Mouse (Mus musculus) heart, embryonic 15.5 days (tissue): ENCODE measurements around the gene Specc1l. TPM values are rescaled to one million over a fixed set of nuclear protein-coding genes. Genes with fewer than 3 reads are reported as not detected.
"Not testable (repeated sequence)": the region's sequence is repeated elsewhere in the genome, so short reads cannot be mapped to it uniquely, and the experiment has no call there.

Source experiments
- ATAC-seq: fragments of 200-750 bp; cut with Nextera tagmentation; replicated peaks from 2 replicates; pipeline ENCODE4 v1.8.0; 2017; ENCODE audit warnings: low read depth, moderate TSS enrichment; ENCODE audit not compliant: insufficient number of reproducible peaks, insufficient read depth, low FRiP score
- H3K27ac ChIP-seq: fragments of 300-500 bp; sonication (generic); 2 replicates; pipeline ENCODE4 v1.5.1; 2015; ENCODE audit warnings: mild to moderate bottlenecking, inconsistent platforms
- H3K27me3 ChIP-seq: fragments of 300-500 bp; sonication (generic); 2 replicates; pipeline ENCODE4 v1.6.1; 2015; ENCODE audit warnings: inconsistent platforms
- H3K36me3 ChIP-seq: fragments of 300-500 bp; sonication (generic); 2 replicates; pipeline ENCODE4 v1.6.1; 2015; ENCODE audit warnings: mild to moderate bottlenecking, inconsistent platforms
- H3K4me1 ChIP-seq: fragments of 300-500 bp; sonication (generic); replicated peaks from 2 replicates; pipeline ENCODE4 v1.6.1; 2015; ENCODE audit warnings: inconsistent platforms
- H3K4me2 ChIP-seq: fragments of 300-500 bp; sonication (generic); 2 replicates; pipeline ENCODE4 v1.6.1; 2015; ENCODE audit warnings: inconsistent platforms, mild to moderate bottlenecking, moderate library complexity
- H3K4me3 ChIP-seq: fragments of 300-500 bp; sonication (generic); 2 replicates; pipeline ENCODE4 v1.5.1; 2015; ENCODE audit warnings: mild to moderate bottlenecking, inconsistent platforms
- H3K9ac ChIP-seq: fragments of 300-500 bp; sonication (generic); 2 replicates; pipeline ENCODE4 v1.6.1; 2015; ENCODE audit warnings: mild to moderate bottlenecking, inconsistent platforms
- H3K9me3 ChIP-seq: fragments of 300-500 bp; sonication (generic); replicated peaks from 2 replicates; pipeline ENCODE4 v1.6.1; 2016; ENCODE audit warnings: inconsistent platforms
- WGBS: fragments of 180-500 bp; shearing (Covaris S2); methylation state at CpG from one replicate; pipeline ENCODE4 v1.1.7; 2015; ENCODE audit warnings: mixed read lengths; 5-methylcytosine and 5-hydroxymethylcytosine counted together
- polyA plus RNA-seq: library from polyadenylated mRNA; unstranded; fragments of >200 nt; fragmentation: Nextera tagmentation; extraction: Ambion mirVana; gene quantifications from 2 replicates; pipeline ENCODE4 v1.2.1, GENCODE M21; 2015

Gene Specc1l
- polyA plus RNA-seq, 1 experiment from 2014 or later = 19.4 TPM

DNA sequence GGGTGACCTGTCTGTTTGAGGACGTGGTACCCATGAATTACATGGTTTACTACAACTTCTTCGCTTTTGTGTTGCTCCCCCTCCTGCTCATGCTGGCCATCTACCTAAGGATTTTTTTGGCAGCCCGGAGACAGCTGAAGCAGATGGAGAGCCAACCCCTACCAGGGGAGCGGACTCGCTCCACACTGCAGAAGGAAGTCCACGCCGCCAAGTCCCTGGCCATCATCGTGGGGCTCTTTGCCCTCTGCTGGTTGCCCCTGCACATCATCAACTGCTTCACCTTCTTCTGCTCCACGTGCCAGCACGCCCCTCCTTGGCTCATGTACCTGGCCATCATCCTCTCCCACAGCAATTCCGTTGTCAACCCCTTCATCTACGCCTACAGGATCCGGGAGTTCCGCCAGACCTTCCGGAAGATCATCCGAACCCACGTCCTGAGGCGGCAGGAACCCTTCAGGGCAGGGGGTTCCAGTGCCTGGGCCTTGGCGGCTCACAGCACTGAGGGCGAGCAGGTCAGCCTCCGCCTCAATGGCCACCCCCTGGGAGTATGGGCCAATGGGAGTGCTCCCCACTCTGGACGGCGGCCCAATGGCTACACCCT is 121.4 kb downstream of the Specc1l start:
- no peak for ATAC-seq
- H3K4me3 ChIP-seq = no peak overlapping the region
- WGBS = 88% methylated on average over 23 of the region's 23 CpGs
- H3K4me2 ChIP-seq = no peak overlapping the region
- H3K27ac ChIP-seq = no peak overlapping the region
- peaks cover 11% of the 10 kb centered on the region; the same call in 1 of the 2 replicates for H3K4me1 ChIP-seq
- H3K27me3 ChIP-seq = no peaks in the 10 kb centered on the region
- H3K9me3 ChIP-seq = no peaks in the 10 kb centered on the region
- no peak overlapping the region for H3K9ac ChIP-seq
- H3K36me3 ChIP-seq = no peaks in the 10 kb centered on the region

DNA sequence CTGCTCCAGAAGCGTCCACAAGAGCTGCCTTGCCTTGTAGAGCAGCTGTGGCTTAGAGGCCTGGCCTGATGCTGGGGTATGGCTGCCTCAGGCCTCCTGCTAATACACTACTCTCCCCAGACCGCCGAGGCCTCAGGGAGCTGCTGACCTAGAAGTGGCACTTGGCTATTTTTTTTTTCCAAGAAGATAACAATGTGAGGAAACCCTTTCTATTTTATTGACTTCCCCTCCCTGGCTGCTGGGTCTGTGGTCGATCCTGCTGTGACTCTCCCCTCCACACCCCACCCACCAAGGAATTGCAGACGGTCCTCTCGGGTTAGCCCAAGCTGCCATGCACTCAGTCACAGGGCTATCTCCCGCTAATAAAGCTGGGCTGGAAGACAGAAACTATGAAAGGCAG is 122.3 kb downstream of the Specc1l start:
- 0 out of 2 replicates have a peak, but pooled peaks have one; percentile 32 for ATAC-seq
- Histone ChIP-seq H3K4me3 (no peak overlapping the region), H3K4me1 (peaks cover 11% of the 10 kb centered on the region; the same call in 1 of the 2 replicates), H3K27ac (no peak overlapping the region), H3K27me3 (no peaks in the 10 kb centered on the region), H3K9me3 (no peaks in the 10 kb centered on the region), H3K4me2 (no peak overlapping the region), H3K36me3 (no peaks in the 10 kb centered on the region), H3K9ac (no peak overlapping the region)
- WGBS = 43% methylated on average over 7 of the region's 7 CpGs

DNA sequence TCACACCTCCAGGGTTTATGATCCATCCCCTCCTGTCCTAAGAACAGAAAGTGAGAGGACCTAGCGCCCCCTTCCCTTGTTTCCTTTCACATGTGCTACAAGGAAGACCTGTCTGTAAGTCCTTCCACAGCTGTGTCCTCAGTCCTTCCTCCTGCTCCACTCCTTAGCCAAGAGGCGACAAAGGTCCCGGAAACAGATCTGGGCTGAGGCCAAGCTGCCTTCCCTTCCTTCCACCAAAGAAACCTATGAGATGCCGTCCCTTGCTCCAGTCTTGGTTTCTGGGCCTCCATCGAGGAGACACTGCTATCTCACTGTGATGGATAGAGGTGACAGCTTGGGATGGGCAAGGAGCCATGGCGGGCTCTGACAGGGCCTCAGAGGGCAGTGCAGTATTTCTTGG is 123.2 kb downstream of the Specc1l start:
- 71% methylated on average over 6 of the region's 6 CpGs for WGBS
- no peak for ATAC-seq

DNA sequence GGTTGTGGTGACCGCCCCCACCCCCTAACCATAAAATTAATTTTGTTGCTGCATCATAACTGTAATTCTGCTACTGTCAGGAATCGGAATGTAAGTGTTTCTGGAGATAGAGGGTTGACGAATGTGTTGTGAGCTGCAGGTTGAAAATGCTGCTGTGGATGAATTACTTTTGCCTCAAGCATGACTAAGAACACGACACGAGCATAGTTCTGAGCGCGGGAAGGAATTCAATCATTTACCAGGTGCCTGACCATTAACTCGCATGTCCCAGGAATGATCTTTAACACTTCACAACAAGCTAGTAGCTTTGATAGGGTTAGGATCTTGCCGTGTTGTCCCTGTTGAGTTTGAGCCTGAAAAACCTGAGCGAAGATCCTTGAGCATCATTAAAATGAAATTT is 125.4 kb downstream of the Specc1l start:
- H3K27me3 ChIP-seq = no peaks in the 10 kb centered on the region
- H3K9me3 ChIP-seq = no peaks in the 10 kb centered on the region
- no peak overlapping the region for H3K4me2 ChIP-seq
- no peak overlapping the region for H3K9ac ChIP-seq
- H3K4me1 ChIP-seq = peaks cover 11% of the 10 kb centered on the region; the same call in 1 of the 2 replicates
- no peak for ATAC-seq
- H3K27ac ChIP-seq = no peak overlapping the region
- no peak overlapping the region for H3K4me3 ChIP-seq
- no peaks in the 10 kb centered on the region for H3K36me3 ChIP-seq
- WGBS = 82% methylated on average over 10 of the region's 10 CpGs

More for the DNA sequence above, 123.2 kb downstream of the Specc1l start:
- no peak overlapping the region for H3K27ac ChIP-seq
- H3K4me2 ChIP-seq = no peak overlapping the region
- H3K4me1 ChIP-seq = peaks cover 11% of the 10 kb centered on the region; the same call in 1 of the 2 replicates
- no peaks in the 10 kb centered on the region for H3K9me3 ChIP-seq
- H3K36me3 ChIP-seq = no peaks in the 10 kb centered on the region
- H3K4me3 ChIP-seq = no peak overlapping the region
- H3K27me3 ChIP-seq = no peaks in the 10 kb centered on the region
- H3K9ac ChIP-seq = no peak overlapping the region

DNA sequence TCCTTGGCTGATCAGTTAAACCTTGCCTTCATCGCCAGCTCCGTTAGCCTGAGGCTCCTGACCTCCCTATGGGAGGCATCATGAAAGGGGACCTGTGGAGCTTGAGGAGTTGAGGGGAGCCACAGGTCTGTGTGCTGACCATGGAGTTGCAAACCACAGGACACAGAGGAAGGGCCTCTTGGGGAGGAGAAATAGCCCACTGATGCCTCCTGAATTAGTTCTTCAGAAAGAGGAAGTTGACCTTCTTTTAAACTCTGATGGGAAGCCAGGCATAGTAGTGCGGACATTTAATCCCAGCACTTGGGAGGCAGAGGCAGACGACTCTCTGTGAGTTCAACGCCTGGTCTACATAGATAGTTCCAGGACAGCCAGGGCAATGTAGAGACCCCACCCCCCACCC is 127.0 kb downstream of the Specc1l start:
- Histone ChIP-seq H3K4me2 (no peak overlapping the region), H3K27ac (no peak overlapping the region), H3K9ac (no peak overlapping the region), H3K9me3 (no peaks in the 10 kb centered on the region), H3K4me1 (peaks cover 6% of the 10 kb centered on the region; the same call in 1 of the 2 replicates), H3K36me3 (no peaks in the 10 kb centered on the region), H3K4me3 (no peak overlapping the region), H3K27me3 (no peaks in the 10 kb centered on the region)
- no peak for ATAC-seq
- WGBS = 68% methylated on average over 5 of the region's 5 CpGs

DNA sequence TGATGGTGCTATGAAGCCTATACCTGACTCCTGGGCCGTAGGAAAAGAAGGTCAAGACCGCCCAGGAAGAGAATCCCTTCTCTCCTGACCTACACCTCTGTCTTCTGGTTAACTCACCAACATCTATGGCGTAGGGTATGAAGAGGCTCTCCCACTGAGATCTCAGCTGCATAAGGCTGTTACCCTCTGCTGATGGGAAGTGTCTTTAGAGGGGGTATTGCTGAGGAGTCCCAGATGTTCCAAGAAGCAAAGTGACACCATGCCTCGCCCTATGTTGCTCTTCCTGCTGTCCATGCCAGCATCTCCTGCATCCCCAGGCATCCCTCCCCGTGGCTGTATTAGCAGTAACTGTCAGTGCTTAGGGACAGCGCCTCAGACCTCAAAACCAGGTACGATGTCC is 127.5 kb downstream of the Specc1l start:
- no peak overlapping the region for H3K4me3 ChIP-seq
- no peaks in the 10 kb centered on the region for H3K27me3 ChIP-seq
- ATAC-seq = no peak
- H3K9me3 ChIP-seq = no peaks in the 10 kb centered on the region
- WGBS = 77% methylated on average over 7 of the region's 7 CpGs
- no peak overlapping the region for H3K27ac ChIP-seq
- H3K36me3 ChIP-seq = no peaks in the 10 kb centered on the region
- no peak overlapping the region for H3K4me2 ChIP-seq
- no peak overlapping the region for H3K9ac ChIP-seq
- H3K4me1 ChIP-seq = peaks cover 5% of the 10 kb centered on the region

DNA sequence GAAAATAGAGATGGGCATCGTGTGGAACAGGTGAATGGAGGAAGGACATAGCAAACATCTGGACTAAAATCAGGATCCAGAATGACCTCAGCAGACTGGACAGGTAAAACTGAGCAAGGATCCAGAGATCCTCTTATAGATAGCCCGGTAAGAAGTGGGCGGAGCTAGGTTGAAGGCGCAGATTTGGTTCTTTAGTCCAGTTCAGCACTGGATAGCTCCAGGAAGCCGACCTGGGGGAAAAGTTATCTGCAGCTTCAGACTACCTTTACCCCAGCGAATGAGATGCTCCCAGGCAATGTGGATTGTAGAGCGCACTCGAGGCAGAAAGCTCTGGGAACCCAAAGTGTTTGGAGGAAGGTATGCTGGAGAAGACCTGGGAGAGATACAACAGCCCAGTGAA is 130.1 kb downstream of the Specc1l start:
- Histone ChIP-seq H3K27me3 (no peaks in the 10 kb centered on the region), H3K4me3 (no peak overlapping the region), H3K9ac (no peak overlapping the region), H3K36me3 (no peaks in the 10 kb centered on the region; the same call in 1 of the 2 replicates), H3K4me1 (peaks cover 9% of the 10 kb centered on the region), H3K4me2 (no peak overlapping the region), H3K27ac (no peak overlapping the region), H3K9me3 (no peaks in the 10 kb centered on the region; the same call in 1 of the 2 replicates)
- ATAC-seq = no peak
- 37% methylated on average over 8 of the region's 8 CpGs for WGBS

DNA sequence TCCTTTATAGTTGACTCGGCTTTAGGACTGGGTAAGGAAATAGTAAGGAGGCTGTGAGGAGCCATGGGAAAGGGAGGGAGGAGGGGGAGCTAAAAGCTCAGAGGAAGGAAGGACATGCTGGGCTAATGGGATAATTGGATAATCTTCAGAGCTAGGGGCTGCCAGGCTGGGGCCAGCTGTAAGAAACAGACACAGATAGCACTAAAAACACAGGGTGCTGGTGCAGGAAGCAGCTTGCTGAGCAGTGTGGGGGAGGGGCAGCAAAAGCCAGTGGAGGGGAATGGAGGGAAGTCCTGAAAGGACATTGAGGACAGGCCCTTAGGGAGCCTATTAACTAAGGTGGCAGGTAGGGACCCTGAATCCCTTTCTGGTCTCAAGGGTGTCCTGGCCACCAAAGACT is 132.7 kb downstream of the Specc1l start:
- peak overlapping the region; percentile 54; the same call in 1 of the 2 replicates for H3K27ac ChIP-seq
- H3K36me3 ChIP-seq, H3K9me3 ChIP-seq, H3K4me1 ChIP-seq, H3K4me2 ChIP-seq, H3K4me3 ChIP-seq, H3K9ac ChIP-seq, H3K27me3 ChIP-seq: not testable (repeated sequence)
- ATAC-seq = peak; percentile 67; the same call in 1 of the 2 replicates
- WGBS = 52% methylated on average over 1 of the region's 1 CpGs

DNA sequence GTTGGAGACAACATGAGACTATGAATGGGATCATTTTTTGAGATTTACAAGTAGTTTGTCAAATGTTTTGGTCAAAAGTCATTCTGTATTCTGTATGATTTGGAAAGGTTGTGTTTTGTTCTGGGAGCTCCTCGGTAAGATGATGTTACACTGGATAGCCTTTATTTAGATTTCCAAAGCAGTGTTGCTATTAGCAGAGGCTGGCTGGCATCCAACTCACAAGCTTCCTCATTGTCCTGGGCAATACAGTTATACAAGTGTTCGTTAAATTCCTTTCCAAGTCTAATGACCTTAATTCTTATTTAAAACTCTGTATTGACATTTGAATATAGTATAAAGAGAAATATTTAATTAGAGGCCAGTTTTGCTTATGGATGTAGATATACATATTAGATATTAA is 133.4 kb downstream of the Specc1l start:
- Histone ChIP-seq H3K4me3 (no peak overlapping the region), H3K4me2 (no peak overlapping the region), H3K9ac (no peak overlapping the region), H3K27me3 (no peaks in the 10 kb centered on the region), H3K9me3 (no peaks in the 10 kb centered on the region; the same call in 1 of the 2 replicates), H3K36me3 (no peaks in the 10 kb centered on the region; the same call in 1 of the 2 replicates), H3K27ac (peak overlapping the region; percentile 54; the same call in 1 of the 2 replicates), H3K4me1 (peaks cover 9% of the 10 kb centered on the region)
- WGBS = 18% methylated on average over 2 of the region's 2 CpGs
- ATAC-seq = peak; percentile 50; the same call in 1 of the 2 replicates

DNA sequence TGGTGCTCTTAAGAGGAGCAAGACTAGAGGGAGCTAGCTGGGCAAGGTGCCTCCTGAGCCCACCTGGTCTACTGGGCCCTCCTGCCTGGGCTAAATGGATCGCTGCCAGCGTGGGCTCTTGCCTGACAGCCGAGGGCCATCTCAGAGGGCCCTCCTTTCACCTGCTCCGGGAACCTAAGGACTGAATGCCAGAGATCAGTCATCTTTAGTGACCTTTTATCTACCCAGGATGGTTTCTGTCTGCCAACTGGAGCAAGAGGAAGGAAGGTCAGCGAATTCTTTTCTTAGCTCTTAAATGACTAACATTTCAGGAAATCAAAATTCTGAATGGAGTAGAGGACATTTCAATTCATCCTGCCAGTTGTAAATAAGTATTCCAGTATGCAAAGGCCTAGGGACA is 138.7 kb downstream of the Specc1l start:
- H3K27ac ChIP-seq = no peak overlapping the region
- H3K4me1 ChIP-seq = peaks cover 5% of the 10 kb centered on the region
- WGBS = 77% methylated on average over 5 of the region's 5 CpGs
- no peak overlapping the region for H3K4me2 ChIP-seq
- H3K9me3 ChIP-seq = no peaks in the 10 kb centered on the region; the same call in 1 of the 2 replicates
- no peaks in the 10 kb centered on the region; the same call in 1 of the 2 replicates for H3K36me3 ChIP-seq
- no peak overlapping the region for H3K4me3 ChIP-seq
- ATAC-seq = no peak
- H3K9ac ChIP-seq = no peak overlapping the region
- H3K27me3 ChIP-seq = no peaks in the 10 kb centered on the region

DNA sequence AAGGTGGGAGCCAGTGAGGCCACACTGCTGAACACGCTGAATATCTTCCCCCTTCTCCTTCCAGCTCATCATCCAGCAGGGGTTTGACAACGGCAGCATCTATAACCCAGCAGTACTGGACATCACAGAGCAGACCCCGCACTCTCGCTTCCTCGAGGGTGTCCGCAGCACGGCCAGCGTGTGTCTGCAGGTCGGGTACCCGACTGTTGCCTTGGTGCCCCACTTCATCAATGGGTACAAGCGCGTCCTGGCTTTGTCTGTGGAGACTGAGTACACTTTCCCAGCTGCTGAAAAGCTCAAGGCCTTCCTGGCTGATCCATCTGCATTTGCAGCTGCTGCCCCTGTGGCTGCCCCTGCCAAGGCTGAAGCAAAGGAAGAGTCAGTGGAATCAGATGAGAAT is 140.7 kb downstream of the Specc1l start:
- ATAC-seq = no peak
- WGBS = 93% methylated on average over 12 of the region's 12 CpGs
- no peak overlapping the region for H3K27ac ChIP-seq

DNA sequence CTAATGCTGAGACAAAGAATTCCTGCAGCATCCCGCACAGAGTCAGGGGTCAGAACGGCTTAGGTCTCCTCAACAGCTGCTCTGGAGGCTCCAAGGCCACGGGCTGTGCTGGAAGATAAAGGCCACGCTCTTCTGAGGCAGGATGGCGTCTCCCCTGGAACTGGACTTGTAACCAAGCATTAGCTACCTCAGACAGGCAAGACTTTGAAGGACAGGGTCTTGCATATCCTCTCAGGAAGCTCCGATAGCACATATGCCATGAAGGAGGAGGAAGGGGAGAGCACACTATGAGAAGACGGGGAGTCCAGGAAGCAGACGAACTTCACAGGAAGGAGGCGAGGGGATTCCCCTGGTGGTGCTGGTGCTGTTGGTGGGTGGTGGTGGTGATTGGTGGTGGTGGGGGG is 142.0 kb downstream of the Specc1l start:
- not testable (repeated sequence) for H3K27ac ChIP-seq, ATAC-seq, H3K9me3 ChIP-seq, H3K4me1 ChIP-seq, H3K9ac ChIP-seq, H3K36me3 ChIP-seq, H3K4me2 ChIP-seq, H3K4me3 ChIP-seq, H3K27me3 ChIP-seq
- 46% methylated on average over 9 of the region's 9 CpGs for WGBS

More for the DNA sequence above, 140.7 kb downstream of the Specc1l start:
- H3K4me2 ChIP-seq = no peak overlapping the region
- H3K4me3 ChIP-seq = no peak overlapping the region
- no peaks in the 10 kb centered on the region for H3K9me3 ChIP-seq
- H3K9ac ChIP-seq = no peak overlapping the region
- H3K4me1 ChIP-seq = peaks cover 6% of the 10 kb centered on the region
- no peaks in the 10 kb centered on the region for H3K27me3 ChIP-seq
- no peaks in the 10 kb centered on the region for H3K36me3 ChIP-seq
